Mouse (Mus musculus) heart, postnatal 4 days (tissue): ENCODE measurements at regions not wholly inside any gene's neighbourhood (a gene's known extent, or its start where the extent isn't known, plus 50 kb on each side); places are given as distances from the start of the nearest gene placed in this dataset.
"Not testable (repeated sequence)": the region's sequence is repeated elsewhere in the genome, so short reads cannot be mapped to it uniquely, and the experiment has no call there.

Experiments
- DNase-seq: peaks from one replicate; pipeline ENCODE4 v3.0.0; 2021

- no peak for DNase-seq
Observed at GRCm38 (mm10) chr5:91822844-91823576, 139.9 kb downstream of the Rchy1 start.

- DNase-seq, result no peak
Observed at GRCm38 (mm10) chr5:91818800-91819199, 144.1 kb downstream of the Rchy1 start.

GRCm38 (mm10) chr5:91818195-91818594, 144.7 kb downstream of the Rchy1 start:
- no peak for DNase-seq

GRCm38 (mm10) chr5:91816376-91816950, 146.4 kb downstream of the Rchy1 start:
- DNase-seq, result no peak

- DNase-seq, result no peak
Observed at GRCm38 (mm10) chr5:91814956-91815355, 147.9 kb downstream of the Rchy1 start.

GRCm38 (mm10) chr5:91814417-91814762, 148.5 kb downstream of the Rchy1 start:
- no peak for DNase-seq

- DNase-seq, result no peak
Observed at GRCm38 (mm10) chr5:91813547-91814416, 149.1 kb downstream of the Rchy1 start.

- no peak for DNase-seq
Observed at GRCm38 (mm10) chr5:91807070-91808065, 155.5 kb downstream of the Rchy1 start.

- no peak for DNase-seq
Observed at GRCm38 (mm10) chr5:91801297-91801980, 161.4 kb downstream of the Rchy1 start.

GRCm38 (mm10) chr5:91797362-91797761, 165.5 kb downstream of the Rchy1 start:
- peak; percentile 14 for DNase-seq

GRCm38 (mm10) chr5:91792732-91793131, 170.1 kb downstream of the Rchy1 start:
- DNase-seq, result no peak

GRCm38 (mm10) chr5:91790412-91790811, 172.5 kb downstream of the Rchy1 start:
- DNase-seq, result no peak

- no peak for DNase-seq
Observed at GRCm38 (mm10) chr5:91783966-91784365, 178.9 kb downstream of the Rchy1 start.

GRCm38 (mm10) chr5:91776971-91777370, 185.9 kb downstream of the Rchy1 start:
- DNase-seq, result no peak

GRCm38 (mm10) chr5:91774065-91774464, 188.8 kb downstream of the Rchy1 start:
- DNase-seq, result no peak

GRCm38 (mm10) chr5:91767886-91768285, 195.0 kb downstream of the Rchy1 start:
- no peak for DNase-seq

GRCm38 (mm10) chr5:91767060-91767459, 195.8 kb downstream of the Rchy1 start:
- no peak for DNase-seq

- no peak for DNase-seq
Observed at GRCm38 (mm10) chr5:91764621-91765020, 198.2 kb downstream of the Rchy1 start.

- DNase-seq, result no peak
Observed at GRCm38 (mm10) chr5:91762589-91762988, 200.3 kb downstream of the Rchy1 start.

GRCm38 (mm10) chr5:91755958-91756357, 206.9 kb downstream of the Rchy1 start:
- DNase-seq, result no peak

GRCm38 (mm10) chr5:91752846-91753245, 210.0 kb downstream of the Rchy1 start:
- DNase-seq, result not testable (repeated sequence)

- DNase-seq, result no peak
Observed at GRCm38 (mm10) chr5:91751168-91751567, 211.7 kb downstream of the Rchy1 start.
